Mouse (Mus musculus) heart, embryonic 12.5 days (tissue): ENCODE measurements around the gene Arhgef7. TPM values are rescaled to one million over a fixed set of nuclear protein-coding genes. Genes with fewer than 3 reads are reported as not detected.
A peak's percentile ranks its signal among the peaks of the same experiment; 100 is the strongest.

Experiments
- ATAC-seq: fragments of 200-750 bp; cut with Nextera tagmentation; 2 replicates; pipeline ENCODE4 v1.8.0; 2017; ENCODE audit warnings: moderate TSS enrichment, moderate library complexity; ENCODE audit not compliant: insufficient number of reproducible peaks, low FRiP score
- H3K27ac ChIP-seq: fragments of 300-500 bp; sonication (generic); 2 replicates; pipeline ENCODE4 v1.5.1; 2016; ENCODE audit warnings: mild to moderate bottlenecking, moderate library complexity; ENCODE audit not compliant: poor library complexity, severe bottlenecking
- H3K27me3 ChIP-seq: fragments of 300-500 bp; sonication (generic); replicated peaks from 2 replicates; pipeline ENCODE4 v1.6.1; 2016; ENCODE audit warnings: mild to moderate bottlenecking, moderate library complexity
- H3K36me3 ChIP-seq: fragments of 300-500 bp; sonication (generic); 2 replicates; pipeline ENCODE4 v1.6.1; 2016; ENCODE audit warnings: mild to moderate bottlenecking, moderate library complexity
- H3K4me1 ChIP-seq: fragments of 300-500 bp; sonication (generic); replicated peaks from 2 replicates; pipeline ENCODE4 v1.6.1; 2016; ENCODE audit warnings: mild to moderate bottlenecking
- H3K4me2 ChIP-seq: fragments of 300-500 bp; sonication (generic); 2 replicates; pipeline ENCODE4 v1.6.1; 2016; ENCODE audit warnings: mild to moderate bottlenecking, moderate library complexity
- H3K4me3 ChIP-seq: fragments of 300-500 bp; sonication (generic); 2 replicates; pipeline ENCODE4 v1.5.1; 2016; ENCODE audit warnings: mild to moderate bottlenecking
- H3K9ac ChIP-seq: fragments of 300-500 bp; sonication (generic); 2 replicates; pipeline ENCODE4 v1.6.1; 2016; ENCODE audit warnings: mild to moderate bottlenecking, moderate library complexity
- H3K9me3 ChIP-seq: fragments of 300-500 bp; sonication (generic); replicated peaks from 2 replicates; pipeline ENCODE4 v1.6.1; 2016; ENCODE audit warnings: mild to moderate bottlenecking, moderate library complexity
- WGBS: fragments of 180-500 bp; shearing (Covaris S2); methylation state at CpG from one replicate; pipeline ENCODE4 v1.1.7; 2016; 5-methylcytosine and 5-hydroxymethylcytosine counted together
- polyA plus RNA-seq: library from polyadenylated mRNA; unstranded; fragments of >200 nt; fragmentation: Nextera tagmentation; extraction: Ambion mirVana; gene quantifications from 2 replicates; pipeline ENCODE4 v1.2.1, GENCODE M21; 2016

The Arhgef7 gene
- polyA plus RNA-seq, 1 experiment from 2014 or later = 70.5 TPM

GRCm38 (mm10) chr8:11767213-11767840 is 39.8 kb downstream of the Arhgef7 start:
- H3K27me3 ChIP-seq = no peaks in the 10 kb centered on the region
- peaks cover 43% of the 10 kb centered on the region for H3K4me1 ChIP-seq
- WGBS = 71% methylated on average over 5 of the region's 5 CpGs
- H3K27ac ChIP-seq = no peak overlapping the region; the same call in 1 of the 2 replicates
- H3K4me3 ChIP-seq = no peak overlapping the region
- no peak overlapping the region for H3K9ac ChIP-seq
- H3K4me2 ChIP-seq = no peak overlapping the region
- peaks cover 24% of the 10 kb centered on the region; the same call in 1 of the 2 replicates for H3K36me3 ChIP-seq
- no peaks in the 10 kb centered on the region for H3K9me3 ChIP-seq
- peak; percentile 13; the same call in 1 of the 2 replicates for ATAC-seq

GRCm38 (mm10) chr8:11770001-11770400 is 42.5 kb downstream of the Arhgef7 start:
- no peak for ATAC-seq
- Histone ChIP-seq H3K4me1 (peaks cover 60% of the 10 kb centered on the region), H3K36me3 (peaks cover 20% of the 10 kb centered on the region; the same call in 1 of the 2 replicates), H3K9ac (no peak overlapping the region), H3K27me3 (no peaks in the 10 kb centered on the region), H3K27ac (no peak overlapping the region), H3K4me2 (no peak overlapping the region), H3K4me3 (no peak overlapping the region), H3K9me3 (no peaks in the 10 kb centered on the region)
- WGBS = 92% methylated on average over 6 of the region's 6 CpGs

DNA sequence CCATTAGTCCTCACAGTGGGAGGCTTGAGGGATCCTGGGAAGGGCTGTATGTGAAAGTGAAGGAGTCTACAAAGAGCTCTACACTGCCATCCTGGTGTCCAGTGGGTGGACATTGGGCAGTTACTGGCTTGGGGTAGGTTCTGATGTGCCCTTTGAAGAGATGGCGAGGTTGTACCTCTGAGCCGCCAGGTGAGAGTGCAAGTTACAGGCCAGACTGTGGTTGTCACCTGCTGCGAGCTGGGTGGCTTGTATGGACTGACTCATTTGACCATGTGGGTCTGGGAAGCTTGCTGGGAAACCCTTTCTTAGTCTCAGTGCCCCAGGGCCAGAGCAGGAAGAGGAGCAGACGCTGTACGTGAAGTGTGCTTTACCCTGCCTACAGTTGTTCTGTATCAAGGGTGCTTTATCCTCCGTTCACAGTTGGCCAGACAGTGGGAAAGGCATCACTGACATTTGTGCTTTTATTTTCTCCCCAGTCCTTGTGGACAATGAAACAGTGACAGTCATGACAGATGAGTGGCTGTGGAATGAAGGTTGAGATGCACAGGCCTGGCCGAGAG is 43.1 kb downstream of the Arhgef7 start:
- Histone ChIP-seq H3K4me3 (no peak overlapping the region), H3K36me3 (peaks cover 16% of the 10 kb centered on the region; the same call in 1 of the 2 replicates), H3K9me3 (no peaks in the 10 kb centered on the region), H3K4me2 (no peak overlapping the region), H3K27me3 (no peaks in the 10 kb centered on the region), H3K4me1 (peaks cover 66% of the 10 kb centered on the region), H3K9ac (0 out of 2 replicates have a peak overlapping the region, but pooled peaks have one; percentile 16), H3K27ac (no peak overlapping the region)
- 53% methylated on average over 7 of the region's 7 CpGs for WGBS
- no peak for ATAC-seq

GRCm38 (mm10) chr8:11771608-11772007 is 44.1 kb downstream of the Arhgef7 start:
- 93% methylated on average over 5 of the region's 5 CpGs for WGBS
- H3K27ac ChIP-seq = no peak overlapping the region
- H3K36me3 ChIP-seq = peaks cover 16% of the 10 kb centered on the region; the same call in 1 of the 2 replicates
- H3K4me1 ChIP-seq = peaks cover 74% of the 10 kb centered on the region
- no peak overlapping the region for H3K9ac ChIP-seq
- no peak overlapping the region for H3K4me2 ChIP-seq
- H3K4me3 ChIP-seq = no peak overlapping the region
- ATAC-seq = no peak
- H3K9me3 ChIP-seq = no peaks in the 10 kb centered on the region
- H3K27me3 ChIP-seq = no peaks in the 10 kb centered on the region

DNA sequence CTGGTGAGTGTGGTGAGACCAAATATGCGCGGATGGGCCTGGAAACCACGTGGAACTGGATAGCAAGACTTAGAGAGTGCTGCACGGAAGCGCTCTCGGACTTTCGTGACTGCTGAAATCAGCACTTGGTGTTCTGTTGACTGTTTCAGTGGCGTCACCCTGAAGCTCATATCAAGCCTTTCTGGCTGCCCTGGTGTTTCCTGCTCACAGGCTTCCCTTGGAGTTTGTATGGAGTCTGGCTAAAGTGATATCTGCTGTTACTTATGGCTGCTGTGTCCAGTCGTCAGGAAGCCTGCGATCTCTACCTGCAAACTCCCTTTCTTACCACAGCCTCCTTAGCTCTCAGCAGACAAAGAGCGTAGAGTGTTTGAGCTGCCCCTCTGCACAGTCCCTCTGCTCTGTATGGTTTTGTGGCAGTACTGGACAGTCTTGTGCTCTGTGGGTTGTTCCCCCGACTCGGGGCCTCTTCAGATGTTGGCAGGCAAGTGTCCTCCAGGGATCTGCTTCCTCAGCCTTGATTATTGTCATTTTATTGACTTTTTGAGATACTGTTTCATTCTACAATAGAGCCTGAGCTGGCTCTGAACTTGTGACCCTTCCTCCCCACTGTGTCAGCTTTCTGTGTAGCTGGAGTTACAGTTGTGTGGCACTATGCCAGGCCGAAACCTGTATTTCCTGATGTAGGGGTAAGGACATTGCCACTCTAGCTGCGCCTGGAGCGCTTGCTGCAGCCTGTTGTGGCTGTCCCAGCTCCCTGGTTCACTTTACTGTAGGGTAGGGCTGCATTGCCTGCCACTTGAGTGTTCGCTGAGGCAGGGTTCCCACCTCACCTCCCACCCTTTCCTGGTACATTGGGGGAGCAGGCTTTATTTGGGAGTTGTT is 46.9 kb downstream of the Arhgef7 start:
- Histone ChIP-seq H3K9me3 (no peaks in the 10 kb centered on the region), H3K4me2 (peak overlapping the region; percentile 40), H3K27ac (peak overlapping the region; percentile 87), H3K36me3 (peaks cover 5% of the 10 kb centered on the region; the same call in 1 of the 2 replicates), H3K27me3 (no peaks in the 10 kb centered on the region), H3K4me1 (peaks cover 88% of the 10 kb centered on the region), H3K4me3 (no peak overlapping the region), H3K9ac (peak overlapping the region; percentile 59; the same call in 1 of the 2 replicates)
- peak; percentile 43; the same call in 1 of the 2 replicates for ATAC-seq
- 36% methylated on average over 17 of the region's 17 CpGs for WGBS

- Histone ChIP-seq H3K27me3 (no peaks in the 10 kb centered on the region), H3K4me2 (peak overlapping the region; percentile 5; the same call in 1 of the 2 replicates), H3K4me3 (no peak overlapping the region), H3K9ac (0 out of 2 replicates have a peak overlapping the region, but pooled peaks have one; percentile 59), H3K36me3 (peaks cover 7% of the 10 kb centered on the region; the same call in 1 of the 2 replicates), H3K4me1 (peaks cover 93% of the 10 kb centered on the region), H3K9me3 (no peaks in the 10 kb centered on the region), H3K27ac (peak overlapping the region; percentile 87)
- WGBS = 1% methylated on average over 7 of the region's 7 CpGs
- ATAC-seq = 0 out of 2 replicates have a peak, but pooled peaks have one; percentile 31
These were observed 48.4 kb downstream of the Arhgef7 start for GRCm38 (mm10) chr8:11775889-11776288.

DNA sequence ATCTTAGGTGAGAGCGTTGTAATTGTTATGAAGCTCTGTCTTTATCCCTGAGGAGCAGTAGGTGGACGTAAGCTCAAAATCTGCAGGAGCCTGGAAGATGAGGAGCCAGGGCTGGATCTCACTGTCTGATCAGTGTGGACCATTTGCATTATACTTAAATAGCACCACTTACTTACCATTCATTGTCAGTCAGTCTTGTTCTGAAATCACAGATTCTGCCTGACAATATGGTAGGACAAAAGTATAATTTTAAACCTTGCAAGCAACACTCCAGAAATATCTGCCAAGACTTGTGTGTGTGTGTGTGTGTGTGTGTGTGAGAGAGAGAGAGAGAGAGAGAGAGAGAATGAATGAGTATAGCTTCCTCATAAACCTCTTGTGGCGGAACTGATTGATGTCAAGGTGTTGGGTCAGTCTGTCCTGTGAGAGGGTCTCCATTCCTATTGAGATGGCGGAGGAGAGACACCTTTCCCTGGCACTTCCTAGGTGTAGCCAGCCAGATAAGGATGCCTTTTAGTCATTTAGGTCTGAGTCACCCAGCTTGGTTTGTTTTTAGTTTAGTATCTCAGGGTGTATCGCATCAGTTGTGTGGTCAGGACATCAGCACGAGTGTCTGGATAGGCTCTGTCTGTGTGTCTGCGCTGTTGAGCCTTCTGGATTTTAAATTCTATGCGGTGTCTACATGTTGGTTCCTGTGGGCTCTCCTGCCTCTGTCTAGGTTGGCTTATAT is 49.1 kb downstream of the Arhgef7 start:
- 0 out of 2 replicates have a peak overlapping the region, but pooled peaks have one; percentile 13 for H3K4me2 ChIP-seq
- H3K36me3 ChIP-seq = peaks cover 13% of the 10 kb centered on the region; the same call in 1 of the 2 replicates
- H3K4me1 ChIP-seq = peaks cover 89% of the 10 kb centered on the region
- peak overlapping the region; percentile 87 for H3K27ac ChIP-seq
- no peak for ATAC-seq
- H3K9ac ChIP-seq = no peak overlapping the region
- no peaks in the 10 kb centered on the region for H3K9me3 ChIP-seq
- no peaks in the 10 kb centered on the region for H3K27me3 ChIP-seq
- 73% methylated on average over 8 of the region's 8 CpGs for WGBS
- H3K4me3 ChIP-seq = no peak overlapping the region

GRCm38 (mm10) chr8:11777201-11777600 is 49.7 kb downstream of the Arhgef7 start:
- Histone ChIP-seq H3K4me1 (peaks cover 93% of the 10 kb centered on the region), H3K4me2 (0 out of 2 replicates have a peak overlapping the region, but pooled peaks have one; percentile 13), H3K4me3 (no peak overlapping the region), H3K27ac (peak overlapping the region; percentile 72), H3K36me3 (peaks cover 14% of the 10 kb centered on the region), H3K9ac (0 out of 2 replicates have a peak overlapping the region, but pooled peaks have one; percentile 26), H3K9me3 (no peaks in the 10 kb centered on the region), H3K27me3 (no peaks in the 10 kb centered on the region)
- 43% methylated on average over 10 of the region's 10 CpGs for WGBS
- ATAC-seq = no peak

DNA sequence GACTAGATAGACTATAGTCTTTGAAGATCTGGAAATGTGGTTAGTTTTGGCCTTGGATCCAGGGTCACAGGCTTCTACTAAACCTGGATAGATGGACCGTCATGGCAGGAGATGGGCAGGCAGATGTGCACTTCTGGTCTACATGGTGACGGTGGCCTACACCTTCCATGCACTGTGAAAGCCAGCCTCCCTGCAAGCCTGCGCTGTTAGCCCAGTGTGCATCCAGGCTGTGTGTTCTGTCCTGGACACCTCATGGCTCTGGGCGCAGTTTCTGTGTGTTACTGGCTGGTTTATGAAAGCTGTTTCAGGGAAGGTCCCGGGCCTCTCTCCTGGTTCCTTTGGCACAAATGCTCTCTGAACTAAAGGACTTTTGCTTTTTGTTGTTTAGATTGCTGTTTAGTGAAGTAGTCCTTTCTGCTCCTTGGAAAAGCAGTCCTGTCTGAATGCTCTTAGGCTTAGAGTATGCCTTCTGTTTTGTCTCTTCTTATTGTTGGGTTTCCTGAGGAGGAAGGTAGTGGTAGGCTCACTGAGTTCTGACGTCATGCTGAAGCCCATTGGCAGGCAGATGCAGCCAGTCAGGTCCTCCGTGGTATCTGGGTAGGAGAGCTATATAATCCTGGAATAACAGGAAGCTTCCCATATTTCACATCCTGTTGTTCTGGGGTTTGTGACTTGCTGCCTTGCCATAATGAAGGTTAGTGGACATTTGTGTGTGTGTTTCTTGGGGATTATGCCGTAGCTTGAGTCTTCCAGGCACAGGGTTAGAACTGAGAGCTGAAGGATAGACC is 51.3 kb downstream of the Arhgef7 start:
- Histone ChIP-seq H3K4me3 (peak overlapping the region; percentile 37), H3K27me3 (no peaks in the 10 kb centered on the region), H3K27ac (peak overlapping the region; percentile 80), H3K4me1 (peaks cover 93% of the 10 kb centered on the region), H3K4me2 (peak overlapping the region; percentile 59), H3K9me3 (no peaks in the 10 kb centered on the region), H3K9ac (0 out of 2 replicates have a peak overlapping the region, but pooled peaks have one; percentile 50), H3K36me3 (peaks cover 29% of the 10 kb centered on the region)
- ATAC-seq = peak; percentile 64
- WGBS = 73% methylated on average over 8 of the region's 8 CpGs
